Mouse (Mus musculus) forebrain, embryonic 16.5 days (tissue): ENCODE results near the gene Fibp. TPM values are rescaled to one million over a fixed set of nuclear protein-coding genes. Genes with fewer than 3 reads are reported as not detected.
A peak's percentile ranks its signal among the peaks of the same experiment; 100 is the strongest.

Source experiments
- ATAC-seq: fragments of 200-750 bp; cut with Nextera tagmentation; 2 replicates; pipeline ENCODE4 v1.8.0; 2017; ENCODE audit warnings: mild to moderate bottlenecking, moderate library complexity
- H3K27ac ChIP-seq: fragments of 300-500 bp; sonication (generic); 2 replicates; pipeline ENCODE4 v1.5.1; 2014; ENCODE audit warnings: low read length, control low read depth
- H3K27me3 ChIP-seq: fragments of 300-500 bp; sonication (generic); replicated peaks from 2 replicates; pipeline ENCODE4 v1.6.1; 2014; ENCODE audit warnings: low read length; ENCODE audit not compliant: control insufficient read depth, insufficient read depth
- H3K36me3 ChIP-seq: fragments of 300-500 bp; sonication (generic); 2 replicates; pipeline ENCODE4 v1.6.1; 2014; ENCODE audit not compliant: control insufficient read depth, insufficient read depth
- H3K4me1 ChIP-seq: fragments of 300-500 bp; sonication (generic); replicated peaks from 2 replicates; pipeline ENCODE4 v1.6.1; 2014; ENCODE audit warnings: low read length; ENCODE audit not compliant: control insufficient read depth, insufficient read depth
- H3K4me2 ChIP-seq: fragments of 300-500 bp; sonication (generic); 2 replicates; pipeline ENCODE4 v1.6.1; 2014; ENCODE audit warnings: mild to moderate bottlenecking, low read length, control low read depth
- H3K4me3 ChIP-seq: fragments of 300-500 bp; sonication (generic); replicated peaks from 2 replicates; pipeline ENCODE4 v1.5.1; 2014; ENCODE audit warnings: mild to moderate bottlenecking, low read length, control low read depth
- H3K9ac ChIP-seq: fragments of 300-500 bp; sonication (generic); replicated peaks from 2 replicates; pipeline ENCODE4 v1.6.1; 2014; ENCODE audit warnings: low read depth, low read length, control low read depth
- H3K9me3 ChIP-seq: fragments of 300-500 bp; sonication (generic); 2 replicates; pipeline ENCODE4 v1.6.1; 2016; ENCODE audit warnings: low read length; ENCODE audit not compliant: control insufficient read depth
- WGBS: fragments of 180-500 bp; shearing (Covaris S2); extraction: QIAGEN DNeasy Blood & Tissue Kit; methylation state at CpG from one replicate; pipeline ENCODE4 v1.1.7; 2014; 5-methylcytosine and 5-hydroxymethylcytosine counted together
- polyA plus RNA-seq: library from polyadenylated mRNA; unstranded; fragments of >200 nt; fragmentation: Nextera tagmentation; extraction: Ambion mirVana; gene quantifications from 2 replicates; pipeline ENCODE4 v1.2.1, GENCODE M21; 2015

The Fibp gene
- polyA plus RNA-seq, 1 experiment from 2014 or later: 185 TPM

- Histone ChIP-seq H3K9me3 (no peaks in the 10 kb centered on the region), H3K27ac (peak within 1 kb of the TSS; percentile 95), H3K4me3 (peak within 1 kb of the TSS; percentile 81), H3K4me2 (peak within 1 kb of the TSS; percentile 76), H3K9ac (peak within 1 kb of the TSS; percentile 87), H3K36me3 (peaks cover 4% of the 10 kb centered on the region), H3K27me3 (peaks cover 2% of the 10 kb centered on the region; the same call in 1 of the 2 replicates), H3K4me1 (peaks cover 49% of the 10 kb centered on the region)
- WGBS: 20% methylated on average over 14 of the region's 14 CpGs
- ATAC-seq: peak; percentile 12
Measured at GRCm38 (mm10) chr19:5457746-5458442, 2.5 kb upstream of the Fibp start, which contains the start of gene Ccdc85b. TSS of gene Ccdc85b (minus strand) at chr19:5457894.

- no peak overlapping the region for H3K27ac ChIP-seq
- H3K4me2 ChIP-seq: no peak overlapping the region
- H3K36me3 ChIP-seq: peaks cover 4% of the 10 kb centered on the region
- H3K4me1 ChIP-seq: peaks cover 55% of the 10 kb centered on the region
- H3K27me3 ChIP-seq: peaks cover 2% of the 10 kb centered on the region; the same call in 1 of the 2 replicates
- 69% methylated on average over 7 of the region's 7 CpGs for WGBS
- H3K4me3 ChIP-seq: no peak overlapping the region
- H3K9ac ChIP-seq: no peak overlapping the region
- no peaks in the 10 kb centered on the region for H3K9me3 ChIP-seq
- no peak for ATAC-seq
Measured at GRCm38 (mm10) chr19:5459019-5459418, 1.4 kb upstream of the Fibp start.

GRCm38 (mm10) chr19:5459896-5460295 lies 519 bp upstream of the Fibp start:
- peak overlapping the region; percentile 61 for H3K27ac ChIP-seq
- 18% methylated on average over 3 of the region's 3 CpGs for WGBS
- H3K36me3 ChIP-seq: peaks cover 2% of the 10 kb centered on the region
- no peaks in the 10 kb centered on the region for H3K9me3 ChIP-seq
- H3K4me1 ChIP-seq: peaks cover 57% of the 10 kb centered on the region
- peak overlapping the region; percentile 87 for H3K9ac ChIP-seq
- peak overlapping the region; percentile 97 for H3K4me2 ChIP-seq
- H3K4me3 ChIP-seq: peak overlapping the region; percentile 95
- no peak for ATAC-seq
- H3K27me3 ChIP-seq: peaks cover 2% of the 10 kb centered on the region; the same call in 1 of the 2 replicates

GRCm38 (mm10) chr19:5461411-5461810 lies 996 bp downstream of the Fibp start:
- Histone ChIP-seq H3K4me1 (peaks cover 42% of the 10 kb centered on the region), H3K27me3 (peaks cover 2% of the 10 kb centered on the region; the same call in 1 of the 2 replicates), H3K4me2 (peak overlapping the region; percentile 97), H3K36me3 (peaks cover 2% of the 10 kb centered on the region), H3K9me3 (no peaks in the 10 kb centered on the region), H3K4me3 (peak overlapping the region; percentile 95), H3K27ac (no peak overlapping the region), H3K9ac (peak overlapping the region; percentile 87; the same call in 1 of the 2 replicates)
- ATAC-seq: no peak
- 89% methylated on average over 6 of the region's 6 CpGs for WGBS

GRCm38 (mm10) chr19:5463212-5463611 lies 2.8 kb downstream of the Fibp start:
- Histone ChIP-seq H3K4me2 (no peak overlapping the region), H3K27me3 (peaks cover 2% of the 10 kb centered on the region; the same call in 1 of the 2 replicates), H3K4me1 (peaks cover 33% of the 10 kb centered on the region), H3K4me3 (no peak overlapping the region), H3K9me3 (no peaks in the 10 kb centered on the region), H3K27ac (no peak overlapping the region), H3K36me3 (peaks cover 4% of the 10 kb centered on the region), H3K9ac (no peak overlapping the region)
- no peak for ATAC-seq
- 86% methylated on average over 9 of the region's 9 CpGs for WGBS

GRCm38 (mm10) chr19:5463791-5464562 lies 3.6 kb downstream of the Fibp start:
- Histone ChIP-seq H3K27me3 (no peaks in the 10 kb centered on the region; the same call in 1 of the 2 replicates), H3K4me1 (peaks cover 29% of the 10 kb centered on the region), H3K9ac (peak overlapping the region; percentile 47), H3K36me3 (peaks cover 4% of the 10 kb centered on the region), H3K9me3 (no peaks in the 10 kb centered on the region), H3K4me3 (peak overlapping the region; percentile 28), H3K4me2 (peak overlapping the region; percentile 48), H3K27ac (peak overlapping the region; percentile 29)
- peak; percentile 41 for ATAC-seq
- 32% methylated on average over 15 of the region's 15 CpGs for WGBS

GRCm38 (mm10) chr19:5465037-5465436 lies 4.6 kb downstream of the Fibp start:
- Histone ChIP-seq H3K9ac (no peak overlapping the region), H3K36me3 (peaks cover 4% of the 10 kb centered on the region), H3K27me3 (no peaks in the 10 kb centered on the region), H3K4me1 (peaks cover 24% of the 10 kb centered on the region), H3K4me3 (no peak overlapping the region), H3K4me2 (no peak overlapping the region), H3K9me3 (no peaks in the 10 kb centered on the region), H3K27ac (no peak overlapping the region)
- ATAC-seq: no peak
- 94% methylated on average over 8 of the region's 8 CpGs for WGBS

- no peak for ATAC-seq
- WGBS: 90% methylated on average over 6 of the region's 6 CpGs
- no peaks in the 10 kb centered on the region for H3K27me3 ChIP-seq
- H3K4me1 ChIP-seq: peaks cover 12% of the 10 kb centered on the region
- peaks cover 4% of the 10 kb centered on the region for H3K36me3 ChIP-seq
- no peak overlapping the region for H3K4me2 ChIP-seq
- no peaks in the 10 kb centered on the region for H3K9me3 ChIP-seq
- no peak overlapping the region for H3K27ac ChIP-seq
- no peak overlapping the region for H3K4me3 ChIP-seq
- H3K9ac ChIP-seq: no peak overlapping the region
Measured at GRCm38 (mm10) chr19:5466916-5467500, 6.6 kb downstream of the Fibp start.

GRCm38 (mm10) chr19:5468374-5468773 lies 8.0 kb downstream of the Fibp start, which contains the start of gene Ctsw:
TSS of gene Ctsw (minus strand) at chr19:5468507.
- H3K4me3 ChIP-seq: no peak within 1 kb of the TSS
- no peak for ATAC-seq
- peaks cover 12% of the 10 kb centered on the region for H3K4me1 ChIP-seq
- no peak within 1 kb of the TSS for H3K4me2 ChIP-seq
- H3K27me3 ChIP-seq: no peaks in the 10 kb centered on the region
- H3K27ac ChIP-seq: no peak within 1 kb of the TSS
- H3K9ac ChIP-seq: no peak within 1 kb of the TSS
- no peaks in the 10 kb centered on the region for H3K9me3 ChIP-seq
- peaks cover 2% of the 10 kb centered on the region; the same call in 1 of the 2 replicates for H3K36me3 ChIP-seq
- WGBS: 59% methylated on average over 5 of the region's 5 CpGs
